Mouse (Mus musculus): ENCODE results near the gene Btbd35f15.
"Not testable (repeated sequence)": the region's sequence is repeated elsewhere in the genome, so short reads cannot be mapped to it uniquely, and the experiment has no call there.

The Btbd35f15 gene

DNA sequence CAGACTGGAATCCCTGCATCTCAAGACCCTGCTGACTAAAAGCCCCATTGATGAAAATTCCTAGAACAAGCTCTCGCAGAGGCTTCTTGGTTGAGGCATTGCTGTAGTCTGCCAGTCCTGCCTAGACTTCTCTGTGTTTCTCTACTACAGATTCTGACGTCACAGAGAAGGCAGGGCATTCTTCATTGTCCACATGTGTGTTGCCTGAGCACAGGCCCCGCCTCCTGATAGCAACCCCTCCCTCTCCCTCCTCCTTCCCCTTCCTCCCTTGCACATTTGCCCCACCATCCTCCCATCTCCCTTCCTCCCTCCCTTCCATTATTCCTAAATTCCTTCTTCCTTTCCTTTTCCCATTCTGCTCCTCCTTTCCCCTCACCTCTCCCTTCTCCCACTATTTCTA is at the start of gene Btbd35f15:
TSS of gene Btbd35f15 (minus strand) at position 101 of the 400 bp plus-strand sequence.
- not testable (repeated sequence) for DNase-seq
